Mouse (Mus musculus) spleen, adult 18-20 months (tissue): ENCODE results near the gene Gprc6a.

ENCODE experiments used
- DNase-seq, 2 experiments: peaks; one replicate each; pipeline ENCODE4 v3.0.0; 2022; ENCODE audit warnings: mixed read lengths in 2 of 2

Gprc6a gene

DNA sequence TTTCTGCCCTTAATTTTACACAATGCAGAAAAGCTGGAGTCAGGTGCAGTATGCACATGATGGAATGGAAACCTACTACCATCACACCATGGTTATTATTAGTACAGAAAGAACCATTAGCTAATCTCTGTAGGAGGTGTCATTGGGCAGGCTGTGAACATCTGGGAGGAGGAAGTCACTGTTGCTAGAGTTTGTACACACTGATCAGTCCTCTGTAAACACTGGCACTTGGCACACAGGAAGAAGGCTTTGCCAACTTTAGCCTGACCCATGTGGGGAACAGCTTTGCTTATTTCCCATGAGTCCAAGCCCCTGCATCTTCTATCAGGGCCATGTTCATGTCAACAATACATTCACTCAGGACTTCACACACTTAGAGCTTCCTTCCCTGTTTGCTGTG is 46.3 kb downstream of the Gprc6a start:
- no peak for DNase-seq

DNA sequence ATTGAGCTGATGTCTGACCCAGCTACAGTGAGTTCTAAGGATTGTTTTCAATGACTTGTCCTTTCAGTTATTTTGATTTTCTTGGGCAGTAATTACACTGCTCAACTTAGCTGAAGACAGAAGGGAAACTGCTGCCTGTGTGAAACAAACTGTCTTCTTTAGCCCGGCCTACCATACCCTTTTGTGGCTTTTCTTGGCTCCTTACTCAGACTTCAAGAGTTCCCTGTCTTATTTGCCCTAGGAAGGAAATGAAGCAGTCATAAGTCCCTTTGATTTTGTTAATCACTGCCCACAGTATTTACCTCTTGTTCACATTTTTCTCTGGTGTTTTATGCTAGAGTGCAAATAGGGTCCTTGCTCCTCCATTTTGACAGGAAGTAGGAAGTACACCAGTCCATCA is 46.9 kb downstream of the Gprc6a start:
- DNase-seq: no peak

DNA sequence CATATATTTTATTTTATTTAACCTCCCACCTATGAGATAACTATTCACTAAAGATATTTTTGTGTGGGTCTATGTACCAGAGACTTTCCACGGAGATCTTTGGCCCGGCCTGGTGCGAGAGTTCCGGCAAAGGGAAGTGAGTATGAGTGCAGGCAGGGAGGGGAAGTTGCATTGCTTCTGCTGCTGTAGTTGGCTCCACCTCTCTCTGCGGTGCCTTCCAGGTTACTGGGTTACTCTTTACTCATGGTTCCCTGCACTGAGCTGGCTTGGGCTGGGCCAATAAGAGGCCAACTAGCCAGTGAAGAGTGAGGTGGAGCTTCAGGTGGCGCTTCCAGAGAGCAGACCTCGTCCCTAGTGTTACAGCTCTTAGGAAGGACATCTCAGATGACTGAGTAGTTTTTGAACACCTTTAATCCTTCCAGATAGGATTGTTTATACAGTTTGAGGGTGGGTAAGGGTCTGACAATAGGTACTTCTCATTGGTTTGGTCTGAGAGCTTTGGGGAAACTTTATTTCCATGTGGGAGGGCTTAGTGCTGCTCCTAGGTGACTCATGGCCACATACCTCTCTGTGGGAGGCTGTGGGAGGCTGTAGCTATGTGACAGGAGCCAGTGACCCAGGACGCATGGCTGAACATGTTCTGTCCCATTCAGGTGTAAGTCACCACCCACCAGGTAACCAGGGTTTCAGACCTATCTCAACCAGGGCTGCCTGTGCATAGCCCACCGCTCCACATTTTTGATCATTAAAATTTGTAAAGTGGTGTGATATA is 59.9 kb downstream of the Gprc6a start:
- DNase-seq: no peak
